Mouse (Mus musculus) C3H10T1/2 (cell line): Measurements from ENCODE around the gene Lenep. TPM values are rescaled to one million over a fixed set of nuclear protein-coding genes. Genes with fewer than 3 reads are reported as not detected.

Source experiments
- polyA plus RNA-seq, 2 experiments: library from polyadenylated mRNA; unstranded; fragments of >200 nt; fragmentation: generic; extraction: Trizol; gene quantifications; one replicate each; pipeline ENCODE4 v1.2.1; 2012; ENCODE audit warnings: missing spikeins in 2 of 2

The Lenep gene
- polyA plus RNA-seq, result under 1 TPM in 1 of 2 experiments, not detected in 1; 0.58 TPM

DNA sequence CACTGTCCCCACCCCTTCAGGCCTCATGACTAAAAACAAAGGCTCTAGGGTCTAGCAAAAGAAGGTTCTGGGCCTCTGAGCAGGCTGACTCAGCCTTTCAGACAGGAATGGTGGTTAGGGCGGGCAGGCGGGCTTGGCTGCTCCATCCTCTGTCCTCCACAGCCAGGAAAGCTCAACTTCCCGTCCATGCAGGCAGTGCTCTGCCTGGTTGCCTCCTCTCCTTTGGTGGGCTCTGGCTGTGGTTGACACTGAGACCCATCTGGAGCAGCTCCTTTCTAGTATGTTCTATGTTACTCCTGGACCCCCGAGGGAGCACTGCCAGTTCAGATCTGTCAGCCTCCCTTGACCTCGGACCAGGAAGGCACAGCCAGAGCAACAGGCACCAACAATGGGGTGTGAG, at the start of gene Lenep:
TSS of gene Lenep (minus strand) at position 101 of the 400 bp plus-strand sequence.

DNA sequence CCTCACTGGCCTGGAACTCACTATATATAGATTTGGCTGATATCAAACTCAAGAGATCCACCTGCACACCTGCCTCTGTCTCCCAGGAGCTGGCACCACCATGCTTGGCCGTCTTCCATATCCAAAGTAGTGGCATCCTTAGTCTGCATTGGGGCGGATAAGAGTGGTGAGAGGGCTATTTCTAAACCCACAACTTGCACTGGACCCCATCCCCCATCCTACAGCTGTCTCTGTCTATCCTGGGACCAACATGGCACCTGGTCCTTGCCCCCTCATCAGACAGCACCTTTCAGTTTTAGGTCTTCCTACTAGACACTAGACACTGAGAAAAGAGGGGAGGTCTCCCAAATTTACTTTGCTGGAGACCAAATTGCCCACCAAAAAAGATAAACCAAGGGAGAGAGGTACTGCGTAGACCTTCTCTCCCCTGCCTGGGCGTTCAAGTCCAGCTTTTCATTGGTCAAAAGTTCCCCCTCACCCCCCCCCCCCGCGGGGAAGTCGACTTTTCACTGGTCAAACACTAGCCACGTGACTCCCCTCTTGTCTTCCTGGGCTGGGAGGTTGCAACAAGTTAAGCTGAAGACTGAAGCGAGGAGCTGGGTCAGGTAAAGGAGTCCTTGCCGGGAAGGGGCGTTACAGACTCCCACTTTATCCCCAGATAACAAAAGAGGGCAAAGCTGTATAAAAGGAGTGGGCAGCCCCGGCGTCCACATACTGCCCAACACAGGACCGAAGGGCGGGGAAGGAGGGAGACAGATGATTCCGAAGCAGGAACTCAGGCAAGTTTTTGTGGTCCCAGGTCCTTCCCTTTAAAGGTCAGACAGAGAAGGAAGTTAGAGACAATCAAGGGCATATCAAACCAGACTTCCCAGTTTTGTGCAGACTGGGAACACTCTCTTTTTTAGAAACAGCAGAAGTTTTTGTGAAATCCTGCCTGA, 33.9 kb upstream of the Lenep start, which contains the start of gene Pbxip1:
TSS of gene Pbxip1 (plus strand) at position 531 of the 938 bp plus-strand sequence.

GRCm38 (mm10) chr3:89430171-89431159, 27.9 kb upstream of the Lenep start, which contains the start of gene Pygo2:
Gene Pygo2 (plus strand): TSS chr3:89430214.

DNA sequence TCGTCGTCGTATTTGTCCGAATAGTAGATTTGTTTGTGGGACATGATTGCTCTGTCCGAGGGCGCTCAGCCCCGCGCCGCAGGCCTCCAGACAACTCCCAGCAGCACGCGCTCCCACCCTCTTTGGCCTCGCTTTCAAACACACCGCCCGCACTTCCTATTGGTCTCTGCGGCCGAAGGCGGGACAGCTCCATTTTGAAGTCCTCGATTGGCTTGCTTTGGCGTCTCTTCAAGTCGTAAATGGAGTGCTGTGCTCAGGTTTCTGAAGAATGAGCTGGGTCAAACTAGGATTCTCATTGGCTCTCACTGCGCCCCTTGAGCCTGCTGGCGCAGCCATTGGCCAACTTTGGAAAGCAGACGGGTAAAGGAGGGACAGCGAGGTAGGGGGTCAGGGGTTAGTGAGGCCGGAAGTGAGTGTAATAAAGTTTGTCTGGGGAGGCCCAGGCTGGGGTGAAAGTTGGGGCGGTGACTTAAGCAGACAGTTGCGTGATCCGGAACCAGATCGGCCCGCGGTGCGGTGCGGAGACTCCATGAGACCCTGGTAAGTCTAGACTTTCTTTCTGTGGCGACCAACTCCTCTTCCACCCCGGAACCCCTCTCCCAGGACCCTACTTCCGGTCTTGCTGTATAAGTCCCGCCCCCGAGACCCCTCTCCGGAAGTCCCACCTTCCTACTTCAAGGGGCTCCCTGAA, 15.7 kb upstream of the Lenep start, which contains the start of the genes Cks1b and Shc1:
TSS of gene Cks1b (minus strand) at position 214 of the 691 bp plus-strand sequence.
TSS of gene Shc1 (plus strand) at position 274 of the 691 bp plus-strand sequence.

GRCm38 (mm10) chr3:89411490-89412393, 9.1 kb upstream of the Lenep start, which contains the start of gene Flad1:
Gene Flad1 (minus strand): TSS chr3:89411870.

GRCm38 (mm10) chr3:89394006-89394893, 8.3 kb downstream of the Lenep start, which contains the start of gene Zbtb7b:
Gene Zbtb7b (minus strand): TSS chr3:89394776.

GRCm38 (mm10) chr3:89365153-89365485, 37.5 kb downstream of the Lenep start, which contains the start of gene Dcst1:
Gene Dcst1 (minus strand): TSS chr3:89365253.

GRCm38 (mm10) chr3:89361675-89362074, 40.9 kb downstream of the Lenep start, which contains the start of gene Dcst2:
Gene Dcst2 (plus strand): TSS chr3:89361975.

Other genes starting within 250 kb of the Lenep start
- gene Hcn3, start 242.6 kb downstream of the Lenep start, polyA plus RNA-seq, result under 1 TPM; 0.01 to 0.05 TPM
- 10 to 100 TPM in 1 of 2 experiments, 1 to 10 TPM in 1; 4.7 to 19.1 TPM for gene Clk2, start 238.0 kb downstream of the Lenep start, polyA plus RNA-seq
- gene Scamp3, start 225.3 kb downstream of the Lenep start, polyA plus RNA-seq, result 10 to 100 TPM; 90.3 to 97.0 TPM
- 1 to 10 TPM; 1.6 to 7.0 TPM for gene Fam189b, start 219.7 kb downstream of the Lenep start, polyA plus RNA-seq
- gene Gba, start 199.9 kb downstream of the Lenep start, polyA plus RNA-seq, result 10 to 100 TPM; 46.1 to 51.9 TPM
- gene Thbs3, start 187.6 kb downstream of the Lenep start, polyA plus RNA-seq, result 10 to 100 TPM in 1 of 2 experiments, 1 to 10 TPM in 1; 4.9 to 20.8 TPM
- gene Mtx1, start 175.7 kb downstream of the Lenep start, polyA plus RNA-seq, result 100 to 1,000 TPM; 154 to 198 TPM
- under 1 TPM; 0.19 to 0.83 TPM for gene Muc1, start 173.7 kb downstream of the Lenep start, polyA plus RNA-seq
- 100 to 1,000 TPM; 242 to 330 TPM for gene Krtcap2, start 156.8 kb downstream of the Lenep start, polyA plus RNA-seq
- 10 to 100 TPM in 1 of 2 experiments, 1 to 10 TPM in 1; 2.6 to 10.1 TPM for gene Trim46, start 156.5 kb downstream of the Lenep start, polyA plus RNA-seq
- 100 to 1,000 TPM; 266 to 496 TPM for gene Dpm3, start 143.4 kb downstream of the Lenep start, polyA plus RNA-seq
- 10 to 100 TPM; 42.6 to 99.0 TPM for gene Slc50a1, start 132.2 kb downstream of the Lenep start, polyA plus RNA-seq
- 10 to 100 TPM; 17.9 to 33.6 TPM for gene Efna1, start 121.7 kb downstream of the Lenep start, polyA plus RNA-seq
- 1 to 10 TPM; 1.9 to 8.8 TPM for gene Efna3, start 79.8 kb downstream of the Lenep start, polyA plus RNA-seq
- gene Efna4, start 64.8 kb downstream of the Lenep start, polyA plus RNA-seq, result 10 to 100 TPM in 1 of 2 experiments, 1 to 10 TPM in 1; 7.9 to 33.4 TPM
- gene Adam15, start 52.8 kb downstream of the Lenep start, polyA plus RNA-seq, result 100 to 1,000 TPM in 1 of 2 experiments, 10 to 100 TPM in 1; 85.2 to 200 TPM
- under 1 TPM; 0.02 to 0.15 TPM for gene Dcst2, start 40.8 kb downstream of the Lenep start, polyA plus RNA-seq
- gene Dcst1, start 37.5 kb downstream of the Lenep start, polyA plus RNA-seq, result 1 to 10 TPM in 1 of 2 experiments, under 1 TPM in 1; 0.28 to 1.5 TPM
- 10 to 100 TPM; 18.7 to 21.5 TPM for gene Zbtb7b, start 8.0 kb downstream of the Lenep start, polyA plus RNA-seq
- 10 to 100 TPM; 11.2 to 13.3 TPM for gene Flad1, start 9.1 kb upstream of the Lenep start, polyA plus RNA-seq
- 100 to 1,000 TPM; 144 to 161 TPM for gene Cks1b, start 15.6 kb upstream of the Lenep start, polyA plus RNA-seq
- 10 to 100 TPM; 25.5 to 78.6 TPM for gene Shc1, start 15.7 kb upstream of the Lenep start, polyA plus RNA-seq
- gene Pygo2, start 27.4 kb upstream of the Lenep start, polyA plus RNA-seq, result 10 to 100 TPM; 32.6 to 45.6 TPM
- gene Pbxip1, start 33.9 kb upstream of the Lenep start, polyA plus RNA-seq, result 10 to 100 TPM in 1 of 2 experiments, 1 to 10 TPM in 1; 2.0 to 22.2 TPM
- 10 to 100 TPM; 33.8 to 48.4 TPM for gene Pmvk, start 51.7 kb upstream of the Lenep start, polyA plus RNA-seq
- gene Kcnn3, start 117.4 kb upstream of the Lenep start, polyA plus RNA-seq, result under 1 TPM in 1 of 2 experiments, not detected in 1; 0.05 TPM